Comparison of ENCODE assay signal across 7 mouse cellular contexts in the genomic region with DNA sequence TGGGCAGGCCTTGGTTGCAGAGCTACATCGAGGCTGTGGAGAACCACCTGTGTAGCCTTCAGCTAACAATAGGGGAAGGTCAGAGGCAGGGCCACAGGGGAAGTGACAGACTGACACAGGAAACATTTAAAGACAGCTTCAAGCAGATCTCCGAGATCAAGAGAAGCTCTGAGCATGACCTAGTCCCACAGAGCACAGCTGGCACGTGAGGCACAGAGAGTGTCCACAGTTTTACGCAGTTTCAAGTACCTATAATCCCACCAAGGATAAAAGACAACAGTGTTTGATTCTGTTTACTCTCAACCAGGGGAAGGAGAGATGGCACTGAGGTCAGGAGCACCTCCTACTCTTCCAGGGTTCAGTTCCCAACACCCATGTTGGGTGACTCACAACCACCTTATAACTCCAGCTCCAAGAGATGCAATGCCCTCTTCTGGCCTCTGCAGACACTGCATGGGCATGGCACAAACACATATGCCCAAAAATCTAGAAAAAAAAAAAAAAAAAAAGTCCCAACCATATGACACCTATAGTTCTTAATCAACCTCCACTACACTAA.
DNase-seq lines count a peak whose midpoint lies in the region; ATAC-seq and TF ChIP-seq lines count a peak whose summit lies in the region.

No protein-coding gene starts in this region.

- TF ChIP-seq CTCF in lung, embryonic 14.5 days (IDR thresholded peaks at IDR 0.05; ENCODE audit: low read depth), result peak; percentile 53

- H3K27me3 ChIP-seq in lung, embryonic 14.5 days (ENCODE audit: insufficient read depth, low read length), result no peaks in the 10 kb centered on the region
- no peaks in the 10 kb centered on the region for H3K27me3 ChIP-seq in limb, embryonic 13.5 days
- no peaks in the 10 kb centered on the region for H3K27me3 ChIP-seq in stomach, embryonic 16.5 days (ENCODE audit: control insufficient read depth, insufficient read depth, low read length)

- peak overlapping the region; percentile 77 for H3K27ac ChIP-seq in lung, embryonic 14.5 days (ENCODE audit: low read depth)
- H3K27ac ChIP-seq in limb, embryonic 13.5 days, result 0 out of 2 replicates have a peak overlapping the region, but pooled peaks have one; percentile 22
- peak overlapping the region; percentile 46; the same call in 1 of the 2 replicates for H3K27ac ChIP-seq in stomach, embryonic 16.5 days (ENCODE audit: low read length)

- no peak for DNase-seq in lung, embryonic 14.5 days
- DNase-seq in lung, postnatal 25 days (ENCODE audit: low spot score), result no peak
- DNase-seq in gastrocnemius, adult 18-20 months (ENCODE audit: low spot score), result no peak
- DNase-seq in cerebellum, postnatal 14 days, result no peak

- H3K4me1 ChIP-seq in lung, embryonic 14.5 days (ENCODE audit: insufficient read depth), result peaks cover 47% of the 10 kb centered on the region
- peaks cover 62% of the 10 kb centered on the region for H3K4me1 ChIP-seq in limb, embryonic 13.5 days
- peaks cover 50% of the 10 kb centered on the region for H3K4me1 ChIP-seq in stomach, embryonic 16.5 days (ENCODE audit: control insufficient read depth, insufficient read depth, low read length)

- WGBS in lung, embryonic 14.5 days, result 39% methylated on average over 4 of the region's 4 CpGs
- 56% methylated on average over 4 of the region's 4 CpGs for WGBS in limb, embryonic 13.5 days
- 58% methylated on average over 4 of the region's 4 CpGs for WGBS in stomach, embryonic 16.5 days

- no peak overlapping the region for H3K4me3 ChIP-seq in lung, embryonic 14.5 days (ENCODE audit: low read depth, low read length)
- no peak overlapping the region for H3K4me3 ChIP-seq in limb, embryonic 13.5 days
- H3K4me3 ChIP-seq in stomach, embryonic 16.5 days (replicated peaks; ENCODE audit: low read length), result no peak overlapping the region

- ATAC-seq in lung, embryonic 14.5 days (ENCODE audit: insufficient read depth), result no peak
- peak; percentile 44 for ATAC-seq in activated CD4-positive, CD25-positive, alpha-beta regulatory T cell, adult 4 months
- no peak for ATAC-seq in limb, embryonic 13.5 days (ENCODE audit: low FRiP score, low read depth)
- no peak for ATAC-seq in stomach, embryonic 16.5 days (ENCODE audit: insufficient read depth, low FRiP score)

- H3K9me3 ChIP-seq in lung, embryonic 14.5 days (ENCODE audit: low read depth, low read length), result no peaks in the 10 kb centered on the region
- no peaks in the 10 kb centered on the region for H3K9me3 ChIP-seq in limb, embryonic 13.5 days
- H3K9me3 ChIP-seq in stomach, embryonic 16.5 days (replicated peaks; ENCODE audit: control insufficient read depth, low read length), result no peaks in the 10 kb centered on the region

- peak overlapping the region; percentile 25 for H3K4me2 ChIP-seq in lung, embryonic 14.5 days
- H3K4me2 ChIP-seq in limb, embryonic 13.5 days (replicated peaks), result no peak overlapping the region
- H3K4me2 ChIP-seq in stomach, embryonic 16.5 days (ENCODE audit: low read depth, low read length), result no peak overlapping the region

- no peak overlapping the region for H3K9ac ChIP-seq in lung, embryonic 14.5 days
- no peak overlapping the region for H3K9ac ChIP-seq in limb, embryonic 13.5 days
- H3K9ac ChIP-seq in stomach, embryonic 16.5 days (ENCODE audit: low read length), result no peak overlapping the region

- peaks cover 36% of the 10 kb centered on the region for H3K36me3 ChIP-seq in lung, embryonic 14.5 days (ENCODE audit: insufficient read depth)
- peaks cover 47% of the 10 kb centered on the region for H3K36me3 ChIP-seq in limb, embryonic 13.5 days
- no peaks in the 10 kb centered on the region for H3K36me3 ChIP-seq in stomach, embryonic 16.5 days (ENCODE audit: control insufficient read depth, insufficient read depth, low read length)

Comparison
In these comparisons a context has a peak if more than half of its experiments do, and no peak if none do; other contexts are left out.
1. H3K27ac ChIP-seq: peak in every context shown above with its lines; median percentile 77 in lung, embryonic 14.5 days; 46 in stomach, embryonic 16.5 days; 22 in limb, embryonic 13.5 days.